Mouse (Mus musculus): ENCODE results near the gene Noxo1. TPM values are rescaled to one million over a fixed set of nuclear protein-coding genes. Genes with fewer than 3 reads are reported as not detected.

Noxo1 gene
- total RNA-seq, 2 experiments from 2014 or later: 2.1 TPM; not detected in 1

GRCm38 (mm10) chr17:24736330-24737051 is 40.5 kb downstream of the Noxo1 start, which contains the start of gene Msrb1:
TSS of gene Msrb1 (plus strand) at chr17:24736642.
- peak; percentile 79 for ATAC-seq (replicated peaks; ENCODE audit: poor library complexity, severe bottlenecking)

- ATAC-seq (replicated peaks; ENCODE audit: poor library complexity, severe bottlenecking): peak; percentile 64
Measured at GRCm38 (mm10) chr17:24737135-24737810, 41.2 kb downstream of the Noxo1 start.

- no peak for ATAC-seq (replicated peaks; ENCODE audit: poor library complexity, severe bottlenecking)
Measured at GRCm38 (mm10) chr17:24738238-24738637, 42.2 kb downstream of the Noxo1 start.

GRCm38 (mm10) chr17:24739926-24740325 is 43.9 kb downstream of the Noxo1 start:
- no peak for ATAC-seq (replicated peaks; ENCODE audit: poor library complexity, severe bottlenecking)

- peak; percentile 52 for ATAC-seq (replicated peaks; ENCODE audit: poor library complexity, severe bottlenecking)
Measured at GRCm38 (mm10) chr17:24742307-24742706, 46.3 kb downstream of the Noxo1 start.

GRCm38 (mm10) chr17:24743896-24744295 is 47.9 kb downstream of the Noxo1 start:
- ATAC-seq (replicated peaks; ENCODE audit: poor library complexity, severe bottlenecking): no peak

- no peak for ATAC-seq (replicated peaks; ENCODE audit: poor library complexity, severe bottlenecking)
Measured at GRCm38 (mm10) chr17:24744381-24744780, 48.3 kb downstream of the Noxo1 start.

GRCm38 (mm10) chr17:24745526-24746497 is 49.8 kb downstream of the Noxo1 start:
- peak; percentile 78 for ATAC-seq (replicated peaks; ENCODE audit: poor library complexity, severe bottlenecking)

- no peak for ATAC-seq (replicated peaks; ENCODE audit: poor library complexity, severe bottlenecking)
Measured at GRCm38 (mm10) chr17:24746986-24747385, 51.0 kb downstream of the Noxo1 start.

Other genes with a start within 250 kb of the Noxo1 start
Only the 30 nearest of the 32 such genes appear.
- gene Pgp, start 225.8 kb upstream of the Noxo1 start, total RNA-seq (2014; fragmentation: Nextera tagmentation): 22.9 and 25.4 TPM in 2 replicates
- gene Pgp, start 225.8 kb upstream of the Noxo1 start, total RNA-seq (2017): 11.6 and 15.2 TPM in 2 replicates
- gene Bricd5, start 222.3 kb upstream of the Noxo1 start, total RNA-seq (2014; fragmentation: Nextera tagmentation): 2.2 TPM in 1 of 2 replicates, not detected in the other
- gene Bricd5, start 222.3 kb upstream of the Noxo1 start, total RNA-seq (2017): 0.22 TPM in 1 of 2 replicates, not detected in the other
- gene Mlst8, start 217.2 kb upstream of the Noxo1 start, total RNA-seq (2014; fragmentation: Nextera tagmentation): 21.2 and 21.6 TPM in 2 replicates
- 21.8 and 27.8 TPM in 2 replicates for gene Mlst8, start 217.2 kb upstream of the Noxo1 start, total RNA-seq (2017)
- not detected in 2 replicates for gene Caskin1, start 207.6 kb upstream of the Noxo1 start, total RNA-seq (2014; fragmentation: Nextera tagmentation)
- not detected in 2 replicates for gene Caskin1, start 207.6 kb upstream of the Noxo1 start, total RNA-seq (2017)
- gene Traf7, start 168.3 kb upstream of the Noxo1 start, total RNA-seq (2014; fragmentation: Nextera tagmentation): 83.9 and 102 TPM in 2 replicates
- gene Traf7, start 168.3 kb upstream of the Noxo1 start, total RNA-seq (2017): 61.5 and 104 TPM in 2 replicates
- gene Rab26, start 162.0 kb upstream of the Noxo1 start, total RNA-seq (2014; fragmentation: Nextera tagmentation): 0.77 TPM in 1 of 2 replicates, not detected in the other
- gene Rab26, start 162.0 kb upstream of the Noxo1 start, total RNA-seq (2017): 1.1 TPM in 1 of 2 replicates, not detected in the other
- gene Pkd1, start 146.4 kb upstream of the Noxo1 start, total RNA-seq (2014; fragmentation: Nextera tagmentation): 18.9 and 19.0 TPM in 2 replicates
- 5.9 and 9.1 TPM in 2 replicates for gene Pkd1, start 146.4 kb upstream of the Noxo1 start, total RNA-seq (2017)
- 61.9 and 83.7 TPM in 2 replicates for gene Tsc2, start 63.6 kb upstream of the Noxo1 start, total RNA-seq (2014; fragmentation: Nextera tagmentation)
- 25.1 and 41.3 TPM in 2 replicates for gene Tsc2, start 63.6 kb upstream of the Noxo1 start, total RNA-seq (2017)
- gene Nthl1, start 63.6 kb upstream of the Noxo1 start, total RNA-seq (2014; fragmentation: Nextera tagmentation): 7.1 and 15.7 TPM in 2 replicates
- gene Nthl1, start 63.6 kb upstream of the Noxo1 start, total RNA-seq (2017): 11.8 and 13.7 TPM in 2 replicates
- gene Slc9a3r2, start 45.9 kb upstream of the Noxo1 start, total RNA-seq (2014; fragmentation: Nextera tagmentation): 0.45 and 1.0 TPM in 2 replicates
- gene Slc9a3r2, start 45.9 kb upstream of the Noxo1 start, total RNA-seq (2017): 1.8 and 3.0 TPM in 2 replicates
- not detected in 2 replicates for gene Npw, start 37.8 kb upstream of the Noxo1 start, total RNA-seq (2014; fragmentation: Nextera tagmentation)
- gene Npw, start 37.8 kb upstream of the Noxo1 start, total RNA-seq (2017): 0.82 TPM in 1 of 2 replicates, not detected in the other
- gene Zfp598, start 26.5 kb upstream of the Noxo1 start, total RNA-seq (2014; fragmentation: Nextera tagmentation): 18.2 and 40.4 TPM in 2 replicates
- gene Zfp598, start 26.5 kb upstream of the Noxo1 start, total RNA-seq (2017): 16.1 and 17.8 TPM in 2 replicates
- not detected in 2 replicates for gene Syngr3, start 6.3 kb upstream of the Noxo1 start, total RNA-seq (2014; fragmentation: Nextera tagmentation)
- not detected in 2 replicates for gene Syngr3, start 6.3 kb upstream of the Noxo1 start, total RNA-seq (2017)
- 28.9 and 33.2 TPM in 2 replicates for gene Gfer, start 78 bp upstream of the Noxo1 start, total RNA-seq (2014; fragmentation: Nextera tagmentation)
- gene Gfer, start 78 bp upstream of the Noxo1 start, total RNA-seq (2017): 45.1 and 64.0 TPM in 2 replicates
- gene Tbl3, start 11.4 kb downstream of the Noxo1 start, total RNA-seq (2014; fragmentation: Nextera tagmentation): 39.5 and 44.5 TPM in 2 replicates
- gene Tbl3, start 11.4 kb downstream of the Noxo1 start, total RNA-seq (2017): 44.1 and 54.9 TPM in 2 replicates
- gene Rnf151, start 21.8 kb downstream of the Noxo1 start, total RNA-seq (2014; fragmentation: Nextera tagmentation): 1.2 TPM in 1 of 2 replicates, not detected in the other
- gene Rnf151, start 21.8 kb downstream of the Noxo1 start, total RNA-seq (2017): not detected in 2 replicates
- 4,639 and 4,919 TPM in 2 replicates for gene Rps2, start 21.9 kb downstream of the Noxo1 start, total RNA-seq (2014; fragmentation: Nextera tagmentation)
- gene Rps2, start 21.9 kb downstream of the Noxo1 start, total RNA-seq (2017): 1,990 and 2,495 TPM in 2 replicates
- 247 and 248 TPM in 2 replicates for gene Ndufb10, start 28.2 kb downstream of the Noxo1 start, total RNA-seq (2014; fragmentation: Nextera tagmentation)
- 237 and 286 TPM in 2 replicates for gene Ndufb10, start 28.2 kb downstream of the Noxo1 start, total RNA-seq (2017)
- 0.73 TPM in 1 of 2 replicates, not detected in the other for gene Rpl3l, start 31.6 kb downstream of the Noxo1 start, total RNA-seq (2014; fragmentation: Nextera tagmentation)
- 0.52 TPM in 1 of 2 replicates, not detected in the other for gene Rpl3l, start 31.6 kb downstream of the Noxo1 start, total RNA-seq (2017)
- 255 and 331 TPM in 2 replicates for gene Msrb1, start 40.4 kb downstream of the Noxo1 start, total RNA-seq (2014; fragmentation: Nextera tagmentation)
- gene Msrb1, start 40.4 kb downstream of the Noxo1 start, total RNA-seq (2017): 160 and 195 TPM in 2 replicates
- gene Hs3st6, start 56.8 kb downstream of the Noxo1 start, total RNA-seq (2014; fragmentation: Nextera tagmentation): not detected in 2 replicates
- gene Hs3st6, start 56.8 kb downstream of the Noxo1 start, total RNA-seq (2017): not detected in 2 replicates
- not detected in 2 replicates for gene Meiob, start 108.1 kb downstream of the Noxo1 start, total RNA-seq (2014; fragmentation: Nextera tagmentation)
- gene Meiob, start 108.1 kb downstream of the Noxo1 start, total RNA-seq (2017): not detected in 2 replicates
- 35.3 and 46.1 TPM in 2 replicates for gene Hagh, start 143.9 kb downstream of the Noxo1 start, total RNA-seq (2014; fragmentation: Nextera tagmentation)
- 18.2 and 45.8 TPM in 2 replicates for gene Hagh, start 143.9 kb downstream of the Noxo1 start, total RNA-seq (2017)
- gene Fahd1, start 154.1 kb downstream of the Noxo1 start, total RNA-seq (2014; fragmentation: Nextera tagmentation): 13.7 and 15.1 TPM in 2 replicates
- gene Fahd1, start 154.1 kb downstream of the Noxo1 start, total RNA-seq (2017): 11.4 and 14.3 TPM in 2 replicates
- not detected in 2 replicates for gene Igfals, start 169.8 kb downstream of the Noxo1 start, total RNA-seq (2014; fragmentation: Nextera tagmentation)
- gene Igfals, start 169.8 kb downstream of the Noxo1 start, total RNA-seq (2017): not detected in 2 replicates
- 103 and 108 TPM in 2 replicates for gene Nubp2, start 190.1 kb downstream of the Noxo1 start, total RNA-seq (2014; fragmentation: Nextera tagmentation)
- gene Nubp2, start 190.1 kb downstream of the Noxo1 start, total RNA-seq (2017): 42.8 and 48.2 TPM in 2 replicates
- 15.7 and 29.3 TPM in 2 replicates for gene Spsb3, start 190.4 kb downstream of the Noxo1 start, total RNA-seq (2014; fragmentation: Nextera tagmentation)
- 10.4 and 15.8 TPM in 2 replicates for gene Spsb3, start 190.4 kb downstream of the Noxo1 start, total RNA-seq (2017)
- gene Eme2, start 198.9 kb downstream of the Noxo1 start, total RNA-seq (2014; fragmentation: Nextera tagmentation): 8.9 and 15.1 TPM in 2 replicates
- gene Eme2, start 198.9 kb downstream of the Noxo1 start, total RNA-seq (2017): 12.5 and 14.9 TPM in 2 replicates
- 62.0 and 75.0 TPM in 2 replicates for gene Mrps34, start 198.9 kb downstream of the Noxo1 start, total RNA-seq (2014; fragmentation: Nextera tagmentation)
- 36.7 and 41.9 TPM in 2 replicates for gene Mrps34, start 198.9 kb downstream of the Noxo1 start, total RNA-seq (2017)
- gene Nme3, start 200.3 kb downstream of the Noxo1 start, total RNA-seq (2014; fragmentation: Nextera tagmentation): 18.8 and 22.9 TPM in 2 replicates
- gene Nme3, start 200.3 kb downstream of the Noxo1 start, total RNA-seq (2017): 21.2 and 27.1 TPM in 2 replicates

Measured in granulocyte monocyte progenitor cell, adult 5-6 weeks (primary cell).